Mouse (Mus musculus) limb, embryonic 12.5 days (tissue): ENCODE data around the gene Aptx. TPM values are rescaled to one million over a fixed set of nuclear protein-coding genes. Genes with fewer than 3 reads are reported as not detected.

ENCODE experiments used
- ATAC-seq: fragments of 200-750 bp; cut with Nextera tagmentation; 2 replicates; pipeline ENCODE4 v1.8.0; 2017; ENCODE audit warnings: low read depth, moderate TSS enrichment; ENCODE audit not compliant: insufficient number of reproducible peaks, insufficient read depth, low FRiP score, low TSS enrichment
- H3K27ac ChIP-seq: fragments of 300-500 bp; sonication (generic); 2 replicates; pipeline ENCODE4 v1.5.1; 2016; ENCODE audit warnings: mild to moderate bottlenecking, moderate library complexity
- H3K27me3 ChIP-seq: fragments of 300-500 bp; sonication (generic); 2 replicates; pipeline ENCODE4 v1.6.1; 2016; ENCODE audit warnings: mild to moderate bottlenecking, moderate library complexity
- H3K36me3 ChIP-seq: fragments of 300-500 bp; sonication (generic); 2 replicates; pipeline ENCODE4 v1.6.1; 2016; ENCODE audit warnings: mild to moderate bottlenecking, moderate library complexity
- H3K4me1 ChIP-seq: fragments of 300-500 bp; sonication (generic); replicated peaks from 2 replicates; pipeline ENCODE4 v1.6.1; 2016
- H3K4me2 ChIP-seq: fragments of 300-500 bp; sonication (generic); 2 replicates; pipeline ENCODE4 v1.6.1; 2016; ENCODE audit warnings: mild to moderate bottlenecking, moderate library complexity
- H3K4me3 ChIP-seq: fragments of 300-500 bp; sonication (generic); replicated peaks from 2 replicates; pipeline ENCODE4 v1.5.1; 2016; ENCODE audit warnings: mild to moderate bottlenecking
- H3K9ac ChIP-seq: fragments of 300-500 bp; sonication (generic); replicated peaks from 2 replicates; pipeline ENCODE4 v1.6.1; 2016; ENCODE audit warnings: mild to moderate bottlenecking, moderate library complexity
- H3K9me3 ChIP-seq: fragments of 300-500 bp; sonication (generic); 2 replicates; pipeline ENCODE4 v1.6.1; 2016; ENCODE audit warnings: mild to moderate bottlenecking, moderate library complexity
- WGBS: fragments of 180-500 bp; shearing (Covaris S2); methylation state at CpG from one replicate; pipeline ENCODE4 v1.1.7; 2016; 5-methylcytosine and 5-hydroxymethylcytosine counted together
- polyA plus RNA-seq: library from polyadenylated mRNA; unstranded; fragments of >200 nt; fragmentation: Nextera tagmentation; extraction: Ambion mirVana; gene quantifications from 2 replicates; pipeline ENCODE4 v1.2.1, GENCODE M21; 2016

The Aptx gene
- polyA plus RNA-seq, 1 experiment from 2014 or later, result 34.0 TPM

GRCm38 (mm10) chr4:40703710-40704275, 799 bp upstream of the Aptx start:
- Histone ChIP-seq H3K4me3 (peak overlapping the region; percentile 62), H3K4me2 (peak overlapping the region; percentile 69), H3K27me3 (no peaks in the 10 kb centered on the region), H3K27ac (peak overlapping the region; percentile 96), H3K9me3 (no peaks in the 10 kb centered on the region), H3K4me1 (peaks cover 15% of the 10 kb centered on the region), H3K9ac (peak overlapping the region; percentile 63), H3K36me3 (no peaks in the 10 kb centered on the region)
- WGBS, result 38% methylated on average over 9 of the region's 9 CpGs
- no peak for ATAC-seq

GRCm38 (mm10) chr4:40701796-40702195, 1.2 kb downstream of the Aptx start:
- WGBS, result 91% methylated on average over 3 of the region's 3 CpGs
- Histone ChIP-seq H3K27ac (no peak overlapping the region), H3K27me3 (no peaks in the 10 kb centered on the region), H3K9ac (peak overlapping the region; percentile 63; the same call in 1 of the 2 replicates), H3K36me3 (peaks cover 6% of the 10 kb centered on the region), H3K4me3 (peak overlapping the region; percentile 62), H3K9me3 (no peaks in the 10 kb centered on the region), H3K4me1 (peaks cover 15% of the 10 kb centered on the region), H3K4me2 (peak overlapping the region; percentile 69)
- no peak for ATAC-seq

GRCm38 (mm10) chr4:40700216-40700615, 2.8 kb downstream of the Aptx start:
- WGBS, result 85% methylated on average over 8 of the region's 8 CpGs
- no peak for ATAC-seq
- H3K4me3 ChIP-seq, result no peak overlapping the region
- no peaks in the 10 kb centered on the region for H3K27me3 ChIP-seq
- no peak overlapping the region for H3K4me2 ChIP-seq
- H3K9me3 ChIP-seq, result no peaks in the 10 kb centered on the region
- H3K4me1 ChIP-seq, result peaks cover 15% of the 10 kb centered on the region
- H3K27ac ChIP-seq, result no peak overlapping the region
- H3K9ac ChIP-seq, result no peak overlapping the region
- H3K36me3 ChIP-seq, result peaks cover 19% of the 10 kb centered on the region

- Histone ChIP-seq H3K9ac (no peak overlapping the region), H3K4me1 (peaks cover 5% of the 10 kb centered on the region), H3K9me3 (no peaks in the 10 kb centered on the region), H3K4me3 (no peak overlapping the region), H3K27ac (no peak overlapping the region), H3K27me3 (no peaks in the 10 kb centered on the region), H3K4me2 (no peak overlapping the region), H3K36me3 (peaks cover 48% of the 10 kb centered on the region)
- WGBS, result 80% methylated on average over 7 of the region's 7 CpGs
- no peak for ATAC-seq
Observed at GRCm38 (mm10) chr4:40697059-40697458, 5.9 kb downstream of the Aptx start.

GRCm38 (mm10) chr4:40691100-40691499, 11.9 kb downstream of the Aptx start:
- no peak overlapping the region for H3K27ac ChIP-seq
- WGBS, result 33% methylated on average over 11 of the region's 11 CpGs
- peaks cover 78% of the 10 kb centered on the region for H3K36me3 ChIP-seq
- 0 out of 2 replicates have a peak overlapping the region, but pooled peaks have one; percentile 0 for H3K4me2 ChIP-seq
- peak; percentile 34; the same call in 1 of the 2 replicates for ATAC-seq
- H3K9me3 ChIP-seq, result no peaks in the 10 kb centered on the region
- H3K9ac ChIP-seq, result no peak overlapping the region
- no peaks in the 10 kb centered on the region for H3K27me3 ChIP-seq
- 0 out of 2 replicates have a peak, but pooled peaks cover 2% of the 10 kb centered on the region for H3K4me1 ChIP-seq
- H3K4me3 ChIP-seq, result no peak overlapping the region

- Histone ChIP-seq H3K9ac (no peak overlapping the region), H3K4me1 (no peaks in the 10 kb centered on the region), H3K27me3 (no peaks in the 10 kb centered on the region), H3K4me2 (no peak overlapping the region), H3K27ac (no peak overlapping the region), H3K4me3 (no peak overlapping the region), H3K36me3 (peaks cover 34% of the 10 kb centered on the region), H3K9me3 (no peaks in the 10 kb centered on the region)
- ATAC-seq, result no peak
- 88% methylated on average over 2 of the region's 2 CpGs for WGBS
Observed at GRCm38 (mm10) chr4:40683306-40683705, 19.7 kb downstream of the Aptx start.

GRCm38 (mm10) chr4:40682359-40682758, 20.6 kb downstream of the Aptx start:
- Histone ChIP-seq H3K36me3 (peaks cover 27% of the 10 kb centered on the region), H3K4me1 (no peaks in the 10 kb centered on the region), H3K4me2 (no peak overlapping the region), H3K9me3 (no peaks in the 10 kb centered on the region), H3K9ac (no peak overlapping the region), H3K27ac (no peak overlapping the region), H3K4me3 (no peak overlapping the region), H3K27me3 (peaks cover 2% of the 10 kb centered on the region; the same call in 1 of the 2 replicates)
- no peak for ATAC-seq
- 87% methylated on average over 5 of the region's 5 CpGs for WGBS

GRCm38 (mm10) chr4:40681908-40682307, 21.1 kb downstream of the Aptx start:
- WGBS, result 21% methylated on average over 3 of the region's 3 CpGs
- no peak for ATAC-seq
- H3K36me3 ChIP-seq, result peaks cover 24% of the 10 kb centered on the region
- peaks cover 2% of the 10 kb centered on the region; the same call in 1 of the 2 replicates for H3K27me3 ChIP-seq
- no peaks in the 10 kb centered on the region for H3K9me3 ChIP-seq
- H3K4me2 ChIP-seq, result no peak overlapping the region
- no peak overlapping the region for H3K4me3 ChIP-seq
- peaks cover 3% of the 10 kb centered on the region; the same call in 1 of the 2 replicates for H3K4me1 ChIP-seq
- H3K27ac ChIP-seq, result no peak overlapping the region
- H3K9ac ChIP-seq, result no peak overlapping the region

- peaks cover 6% of the 10 kb centered on the region for H3K27me3 ChIP-seq
- ATAC-seq, result no peak
- no peaks in the 10 kb centered on the region for H3K9me3 ChIP-seq
- 47% methylated on average over 5 of the region's 5 CpGs for WGBS
- no peak overlapping the region for H3K27ac ChIP-seq
- peaks cover 10% of the 10 kb centered on the region; the same call in 1 of the 2 replicates for H3K36me3 ChIP-seq
- H3K9ac ChIP-seq, result no peak overlapping the region
- no peak overlapping the region for H3K4me2 ChIP-seq
- no peak overlapping the region for H3K4me3 ChIP-seq
- H3K4me1 ChIP-seq, result peaks cover 12% of the 10 kb centered on the region
Observed at GRCm38 (mm10) chr4:40680250-40680860, 22.6 kb downstream of the Aptx start.

GRCm38 (mm10) chr4:40677132-40677531, 25.9 kb downstream of the Aptx start:
- H3K4me2 ChIP-seq, result 0 out of 2 replicates have a peak overlapping the region, but pooled peaks have one; percentile 46
- ATAC-seq, result peak; percentile 33; the same call in 1 of the 2 replicates
- peaks cover 6% of the 10 kb centered on the region for H3K27me3 ChIP-seq
- H3K36me3 ChIP-seq, result no peaks in the 10 kb centered on the region
- 33% methylated on average over 5 of the region's 5 CpGs for WGBS
- no peak overlapping the region for H3K4me3 ChIP-seq
- no peak overlapping the region for H3K9ac ChIP-seq
- H3K27ac ChIP-seq, result no peak overlapping the region
- peaks cover 12% of the 10 kb centered on the region for H3K4me1 ChIP-seq
- H3K9me3 ChIP-seq, result no peaks in the 10 kb centered on the region

GRCm38 (mm10) chr4:40676338-40676737, 26.7 kb downstream of the Aptx start:
- peak overlapping the region; percentile 44 for H3K9ac ChIP-seq
- H3K27ac ChIP-seq, result no peak overlapping the region
- WGBS, result 14% methylated on average over 14 of the region's 14 CpGs
- peak overlapping the region; percentile 46 for H3K4me2 ChIP-seq
- no peaks in the 10 kb centered on the region for H3K36me3 ChIP-seq
- peaks cover 12% of the 10 kb centered on the region for H3K4me1 ChIP-seq
- H3K9me3 ChIP-seq, result no peaks in the 10 kb centered on the region
- no peak for ATAC-seq
- H3K4me3 ChIP-seq, result 0 out of 2 replicates have a peak overlapping the region, but pooled peaks have one; percentile 6
- peaks cover 6% of the 10 kb centered on the region for H3K27me3 ChIP-seq
